Mouse (Mus musculus): Measurements from ENCODE around the gene Sfmbt2. TPM values are rescaled to one million over a fixed set of nuclear protein-coding genes. Genes with fewer than 3 reads are reported as not detected.
A peak's percentile ranks its signal among the peaks of the same experiment; 100 is the strongest.

Sfmbt2 gene
- total RNA-seq, 2 experiments from 2014 or later: 7.2 to 7.6 TPM

Small RNAs within 50 kb of the gene (microRNA-seq; reads per million reads assigned to microRNA genes)
- gene Gm22051 (not detected), gene Gm22072 (not detected), gene Gm22091 (not detected), gene Gm22166 (not detected), gene Gm22239 (not detected), gene Gm22626 (not detected), gene Gm22635 (not detected), gene Gm22677 (not detected), gene Gm22678 (not detected), gene Gm22775 (not detected), gene Gm22925 (not detected), gene Gm23108 (not detected), gene Gm23288 (not detected), gene Gm23542 (not detected), gene Gm23569 (not detected), gene Gm23571 (not detected), gene Gm23578 (not detected), gene Gm23651 (not detected), gene Gm23988 (not detected), gene Gm24028 (not detected), gene Gm24167 (not detected), gene Gm24315 (not detected), gene Gm24342 (not detected), gene Gm24488 (not detected), gene Gm24640 (not detected), gene Gm24673 (not detected), gene Gm24761 (not detected), gene Gm24806 (not detected), gene Gm25022 (not detected), gene Gm25158 (not detected), gene Gm25263 (not detected), gene Gm25285 (not detected), gene Gm25316 (not detected), gene Gm25451 (not detected), gene Gm25673 (not detected), gene Gm25680 (not detected), gene Gm25701 (not detected), gene Gm25753 (not detected), gene Gm25943 (not detected), gene Gm26060 (not detected), gene Gm26073 (not detected), gene Gm26092 (not detected), gene Gm26156 (not detected), gene Gm26229 (not detected), gene Gm26398 (not detected), gene Gm26426 (not detected), gene Gm26431 (not detected), gene Gm26491 (not detected), gene Mir297a-2 (not detected), gene Mir297a-3 (not detected), gene Mir297a-4 (not detected), gene Mir297b (not detected), gene Mir297c (not detected), gene Mir466 (not detected), gene Mir466b-1 (not detected), gene Mir466b-2 (not detected), gene Mir466b-3 (not detected), gene Mir466b-4 (not detected), gene Mir466b-5 (not detected), gene Mir466b-6 (not detected), gene Mir466b-7 (not detected), gene Mir466b-8 (not detected), gene Mir466c-1 (not detected), gene Mir466c-2 (not detected), gene Mir466d (not detected), gene Mir466e (not detected), gene Mir466f-1 (not detected), gene Mir466f-2 (not detected), gene Mir466f-3 (not detected), gene Mir466g (not detected), gene Mir466h (not detected), gene Mir466l (not detected), gene Mir466m (not detected), gene Mir466n (1.1 reads per million), gene Mir466o (not detected), gene Mir466p (not detected), gene Mir467a-1 (not detected), gene Mir467a-10 (not detected), gene Mir467a-2 (not detected), gene Mir467a-3 (not detected), gene Mir467a-4 (not detected), gene Mir467a-5 (not detected), gene Mir467a-6 (not detected), gene Mir467a-7 (not detected), gene Mir467a-8 (not detected), gene Mir467a-9 (not detected), gene Mir467b (not detected), gene Mir467c (70.1 reads per million, percentile 53 among the genes with 10 or more reads in this experiment), gene Mir467d (1,066 reads per million, percentile 78 among the genes with 10 or more reads in this experiment), gene Mir467e (314 reads per million, percentile 66 among the genes with 10 or more reads in this experiment), gene Mir669a-1 (not detected), gene Mir669a-10 (not detected), gene Mir669a-11 (not detected), gene Mir669a-12 (not detected), gene Mir669a-2 (not detected), gene Mir669a-3 (not detected), gene Mir669a-4 (not detected), gene Mir669a-5 (not detected), gene Mir669a-6 (not detected), gene Mir669a-7 (not detected), gene Mir669a-8 (not detected), gene Mir669a-9 (not detected), gene Mir669b (not detected), gene Mir669c (410 reads per million, percentile 69 among the genes with 10 or more reads in this experiment), gene Mir669d (not detected), gene Mir669d-2 (not detected), gene Mir669e (9.8 reads per million, percentile 30 among the genes with 10 or more reads in this experiment), gene Mir669f (not detected), gene Mir669g (not detected), gene Mir669h (3.2 reads per million, percentile 4 among the genes with 10 or more reads in this experiment), gene Mir669i (not detected), gene Mir669j (not detected), gene Mir669k (not detected), gene Mir669l (79.3 reads per million, percentile 54 among the genes with 10 or more reads in this experiment), gene Mir669m-1 (not detected), gene Mir669m-2 (not detected), gene Mir669o (161 reads per million, percentile 60 among the genes with 10 or more reads in this experiment), gene Mir669p-1 (not detected), gene Mir669p-2 (not detected)

Other genes with a start within 250 kb of the Sfmbt2 start
- gene Itih2, start 239.1 kb upstream of the Sfmbt2 start, total RNA-seq (2021): 1 to 10 TPM; 3.3 to 3.5 TPM
- 10 to 100 TPM in 1 of 2 experiments, 1 to 10 TPM in 1; 9.2 to 12.0 TPM for gene Itih5, start 216.9 kb upstream of the Sfmbt2 start, total RNA-seq (2021)

Data from left cerebral cortex, postnatal 10 days (tissue).